Mouse (Mus musculus) brown adipose tissue, adult 24 weeks (tissue): Measurements from ENCODE around the gene Mesd. TPM values are rescaled to one million over a fixed set of nuclear protein-coding genes. Genes with fewer than 3 reads are reported as not detected.

Experiments
- H3K27ac ChIP-seq: fragments of 200-500 bp; replicated peaks from 2 replicates; pipeline ENCODE4 v1.5.1; 2012; ENCODE audit warnings: low read depth, mild to moderate bottlenecking, low read length
- H3K4me1 ChIP-seq: fragments of 200-500 bp; 2 replicates; pipeline ENCODE4 v1.6.1; 2012; ENCODE audit warnings: low read length, mixed read lengths; ENCODE audit not compliant: control insufficient read depth, insufficient read depth, insufficient read length
- H3K4me3 ChIP-seq: fragments of 200-500 bp; 2 replicates; pipeline ENCODE4 v1.5.1; 2012; ENCODE audit warnings: low read depth, mild to moderate bottlenecking, low read length, moderate library complexity; ENCODE audit not compliant: insufficient read depth
- polyA plus RNA-seq: library from polyadenylated mRNA; stranded (reverse); fragments of >200 nt; gene quantifications from 2 replicates; pipeline ENCODE4 v1.2.4, GENCODE M21; 2012; ENCODE audit not compliant: missing spikeins, insufficient read depth, insufficient read length

Mesd gene
- polyA plus RNA-seq, 1 experiment = 33.7 TPM

DNA sequence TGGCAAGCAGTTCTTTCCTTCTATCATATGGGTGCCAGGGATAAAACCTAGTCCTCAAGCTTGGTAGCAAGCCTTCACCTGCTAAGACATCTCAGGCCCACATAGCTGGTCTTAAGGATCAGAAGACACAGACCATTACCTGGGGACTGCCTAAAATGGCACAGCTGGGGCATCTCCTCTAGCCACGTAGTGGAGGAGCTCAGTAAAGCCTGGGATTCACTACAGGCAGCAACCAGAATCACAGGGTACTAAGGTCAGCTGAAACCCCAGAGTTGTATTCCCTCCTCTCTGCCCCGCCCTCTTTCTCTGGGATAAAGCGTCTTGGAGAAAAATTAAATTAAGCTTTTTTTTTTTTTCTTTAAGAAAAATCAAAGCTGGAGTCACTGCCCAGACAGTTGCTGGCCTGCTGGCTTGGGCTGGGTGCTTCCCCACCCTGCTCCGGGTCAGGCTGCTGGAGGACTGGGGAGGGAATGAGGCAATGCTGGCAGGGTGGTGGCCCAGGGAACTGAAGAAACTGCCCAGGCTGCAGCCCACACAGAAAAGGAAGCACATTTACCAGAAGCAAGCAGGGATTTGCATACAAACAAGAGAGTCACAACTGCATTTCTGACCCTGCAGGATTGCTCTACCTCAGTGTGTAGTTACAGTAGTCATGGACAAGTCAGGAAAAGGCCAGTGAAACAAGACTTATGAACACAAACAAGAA is 24.7 kb upstream of the Mesd start:
- no peak overlapping the region for H3K4me3 ChIP-seq
- peaks cover 8% of the 10 kb centered on the region for H3K4me1 ChIP-seq
- H3K27ac ChIP-seq = no peak overlapping the region

DNA sequence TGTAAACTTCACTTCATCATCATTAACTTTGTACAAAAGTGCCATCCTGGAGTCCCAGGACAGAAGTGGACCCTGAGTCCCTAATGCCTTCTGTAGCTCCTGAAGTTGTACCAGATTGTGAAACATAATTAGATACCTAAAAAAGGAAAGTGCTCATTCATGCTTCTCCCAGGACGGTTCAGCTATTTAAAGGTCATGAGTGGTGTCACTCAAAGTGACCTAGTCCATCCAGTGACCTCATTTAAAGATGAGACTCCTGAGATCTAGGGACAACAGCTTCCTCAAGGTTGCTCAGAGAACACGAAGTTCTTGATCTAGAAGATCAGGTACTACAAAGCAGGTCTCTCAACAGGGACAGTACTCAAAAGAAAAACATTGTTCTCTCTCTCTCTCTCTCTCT is 20.7 kb upstream of the Mesd start:
- H3K4me3 ChIP-seq = no peak overlapping the region
- peaks cover 4% of the 10 kb centered on the region for H3K4me1 ChIP-seq
- no peak overlapping the region for H3K27ac ChIP-seq

DNA sequence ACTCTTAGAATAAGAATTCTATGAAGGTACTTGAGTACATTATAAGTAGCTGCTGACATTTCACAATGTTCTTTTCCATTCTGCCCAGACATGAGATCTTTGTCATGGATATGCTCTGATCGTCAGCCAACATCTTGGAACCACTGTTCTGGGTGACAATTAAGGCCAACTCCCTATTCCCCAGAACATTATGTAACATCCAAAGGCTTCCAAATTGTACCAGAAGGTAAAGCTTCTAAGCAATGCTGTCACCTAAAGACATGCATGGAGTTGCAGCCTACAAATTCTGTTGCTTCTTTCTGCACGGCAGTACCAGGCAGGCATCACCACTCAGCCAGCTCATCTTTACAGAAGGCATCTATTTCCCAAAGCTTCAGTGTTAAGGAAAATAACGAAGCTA is 16.1 kb upstream of the Mesd start:
- Histone ChIP-seq H3K27ac (no peak overlapping the region), H3K4me1 (peaks cover 14% of the 10 kb centered on the region), H3K4me3 (no peak overlapping the region)

DNA sequence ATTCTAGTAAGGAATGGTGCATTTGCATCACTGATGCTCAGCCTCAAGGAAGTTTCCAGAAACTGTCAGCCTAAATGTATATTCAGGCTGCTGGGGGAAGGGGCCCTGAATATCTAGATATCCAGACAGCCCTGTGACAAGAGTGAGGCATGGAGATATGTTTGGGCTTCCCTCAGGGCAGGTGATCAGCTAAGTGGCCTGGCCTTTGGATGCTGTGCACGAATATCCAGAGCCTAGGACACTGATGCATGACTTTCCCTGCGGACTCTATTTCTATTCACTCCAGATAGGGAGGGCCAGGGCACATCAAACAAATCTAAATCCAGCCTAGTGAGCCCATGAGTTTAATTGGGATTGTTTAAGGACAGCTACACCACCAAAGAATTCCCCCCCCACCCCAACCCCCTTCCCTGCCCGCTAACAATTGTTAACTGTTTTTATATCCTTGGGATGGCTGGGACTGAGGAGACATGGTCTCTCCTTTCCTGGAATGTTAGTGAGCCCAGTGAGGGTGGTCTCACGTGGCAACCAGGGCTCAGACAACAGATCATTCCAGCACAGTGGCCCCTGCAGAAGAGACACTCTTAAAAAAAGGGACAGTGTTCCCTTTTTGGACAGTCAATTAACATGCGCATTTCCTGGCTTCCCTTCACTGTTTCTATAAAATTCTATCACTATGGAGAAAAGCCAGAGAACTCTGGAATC is 14.3 kb upstream of the Mesd start:
- Histone ChIP-seq H3K4me3 (no peak overlapping the region), H3K4me1 (peaks cover 22% of the 10 kb centered on the region), H3K27ac (no peak overlapping the region)

DNA sequence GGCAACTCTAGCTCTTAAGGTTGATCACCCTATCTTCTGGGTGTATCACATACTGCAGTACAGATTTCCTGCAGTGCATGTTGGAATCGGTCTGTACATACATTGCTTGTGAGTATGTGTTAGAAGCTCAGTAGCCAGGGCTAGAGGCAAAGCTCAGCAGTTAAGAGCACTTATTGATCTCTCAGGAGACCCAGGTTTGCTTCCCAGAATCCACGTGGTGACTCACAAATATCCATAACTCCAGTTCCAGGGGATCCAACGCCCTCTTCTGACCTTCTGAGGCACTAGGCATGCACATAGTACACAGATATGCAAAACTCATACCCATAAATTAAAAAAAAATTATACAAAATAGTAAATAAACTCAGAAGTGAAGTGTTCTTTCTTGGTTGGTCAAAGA is 7.2 kb upstream of the Mesd start:
- Histone ChIP-seq H3K27ac (0 out of 2 replicates have a peak overlapping the region, but pooled peaks have one; percentile 8), H3K4me1 (peaks cover 34% of the 10 kb centered on the region), H3K4me3 (no peak overlapping the region)

DNA sequence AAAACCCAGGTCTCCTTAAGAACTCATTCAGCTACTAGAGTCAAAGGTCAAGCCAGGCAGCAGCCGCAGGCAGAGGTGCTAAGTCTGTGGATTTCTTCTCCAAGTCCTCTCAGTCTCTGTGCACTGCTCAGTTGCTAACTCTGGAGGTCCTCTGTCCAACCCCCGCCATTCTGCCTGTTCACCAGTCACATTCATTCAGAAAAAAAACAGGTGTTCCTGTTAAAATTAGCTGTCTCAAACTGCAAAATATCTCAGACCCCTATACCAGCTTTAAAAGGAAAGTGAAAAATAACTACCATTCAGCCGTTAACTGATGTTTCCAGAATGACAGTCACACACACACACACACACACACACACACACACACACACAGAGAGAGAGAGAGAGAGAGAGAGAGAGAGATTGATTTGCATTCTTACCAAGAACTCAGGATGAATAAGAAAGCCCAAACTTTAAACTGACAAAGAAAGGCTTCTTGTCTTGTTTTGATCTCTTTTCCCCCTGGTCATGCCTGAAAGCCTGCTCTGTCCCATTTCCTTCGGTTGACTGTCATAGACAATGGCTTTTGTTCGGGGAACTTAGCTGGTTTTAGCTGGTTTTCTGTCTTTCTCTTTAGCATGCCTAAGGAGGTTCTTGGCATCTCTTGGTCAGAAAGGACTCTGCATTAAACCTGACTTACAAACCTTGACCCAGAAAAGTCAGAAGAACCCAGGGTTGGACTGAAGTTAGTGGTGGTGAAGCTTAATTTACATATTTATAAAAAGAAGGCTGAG is 5.4 kb upstream of the Mesd start:
- Histone ChIP-seq H3K27ac (peak overlapping the region; percentile 75), H3K4me1 (peaks cover 27% of the 10 kb centered on the region), H3K4me3 (peak overlapping the region; percentile 17; the same call in 1 of the 2 replicates)

DNA sequence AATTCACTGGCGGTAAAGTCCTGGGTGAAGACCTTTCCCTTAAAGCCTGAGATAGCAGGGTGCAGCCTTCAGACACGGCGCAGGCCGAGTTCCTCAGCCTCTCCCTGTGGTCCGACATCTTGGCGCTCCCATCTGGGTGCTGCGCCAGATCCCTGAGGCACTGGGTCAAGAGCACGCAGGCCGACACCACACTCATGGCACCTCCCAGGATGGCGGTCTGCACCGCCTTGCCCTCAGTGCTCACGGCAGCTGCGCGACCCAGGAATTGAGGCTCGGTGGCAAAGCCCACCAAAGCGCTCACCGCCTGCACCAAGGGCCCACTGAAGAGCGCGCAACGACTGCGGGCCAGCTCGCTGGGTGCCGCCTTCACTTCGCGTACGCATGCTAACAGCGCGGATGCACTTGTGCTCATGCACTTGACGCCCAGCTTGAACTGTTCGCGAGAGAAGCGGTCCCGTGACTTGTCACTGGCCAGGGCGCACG is 2.1 kb upstream of the Mesd start:
- H3K27ac ChIP-seq = peak overlapping the region; percentile 78
- peaks cover 26% of the 10 kb centered on the region for H3K4me1 ChIP-seq
- H3K4me3 ChIP-seq = peak overlapping the region; percentile 90

DNA sequence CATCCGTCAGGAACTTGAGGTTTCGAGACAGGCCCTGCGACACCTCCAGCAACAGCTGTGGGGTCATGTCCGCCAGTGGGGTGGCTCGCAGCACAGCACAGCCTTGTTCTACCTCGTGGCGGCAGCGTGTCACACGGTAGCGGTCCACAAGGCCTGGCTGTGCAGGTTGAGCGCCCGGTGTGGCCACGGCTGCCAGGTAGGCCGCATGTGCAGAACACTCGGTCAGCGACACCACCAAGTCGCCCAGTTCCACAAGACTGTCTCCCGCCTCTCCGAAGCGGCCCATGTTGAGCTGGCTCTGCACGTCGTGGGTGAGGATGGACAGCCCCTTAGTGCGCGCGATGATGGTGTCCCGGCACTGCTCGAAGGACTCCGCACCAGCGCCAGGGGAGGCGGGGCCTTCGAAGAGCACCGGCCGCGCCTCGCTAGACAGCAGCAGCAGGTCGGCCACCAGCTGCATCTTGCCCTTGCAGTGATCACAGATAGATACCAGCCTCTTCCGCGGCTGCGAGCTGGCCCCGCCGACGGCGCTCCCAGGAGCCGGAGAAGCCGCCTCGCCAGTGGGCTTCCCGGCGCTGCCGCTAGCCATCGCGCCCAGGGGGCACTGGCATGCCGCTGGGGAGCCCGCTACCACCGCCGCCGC is 1.5 kb upstream of the Mesd start:
- Histone ChIP-seq H3K4me1 (peaks cover 24% of the 10 kb centered on the region), H3K27ac (peak overlapping the region; percentile 78), H3K4me3 (peak overlapping the region; percentile 90)

DNA sequence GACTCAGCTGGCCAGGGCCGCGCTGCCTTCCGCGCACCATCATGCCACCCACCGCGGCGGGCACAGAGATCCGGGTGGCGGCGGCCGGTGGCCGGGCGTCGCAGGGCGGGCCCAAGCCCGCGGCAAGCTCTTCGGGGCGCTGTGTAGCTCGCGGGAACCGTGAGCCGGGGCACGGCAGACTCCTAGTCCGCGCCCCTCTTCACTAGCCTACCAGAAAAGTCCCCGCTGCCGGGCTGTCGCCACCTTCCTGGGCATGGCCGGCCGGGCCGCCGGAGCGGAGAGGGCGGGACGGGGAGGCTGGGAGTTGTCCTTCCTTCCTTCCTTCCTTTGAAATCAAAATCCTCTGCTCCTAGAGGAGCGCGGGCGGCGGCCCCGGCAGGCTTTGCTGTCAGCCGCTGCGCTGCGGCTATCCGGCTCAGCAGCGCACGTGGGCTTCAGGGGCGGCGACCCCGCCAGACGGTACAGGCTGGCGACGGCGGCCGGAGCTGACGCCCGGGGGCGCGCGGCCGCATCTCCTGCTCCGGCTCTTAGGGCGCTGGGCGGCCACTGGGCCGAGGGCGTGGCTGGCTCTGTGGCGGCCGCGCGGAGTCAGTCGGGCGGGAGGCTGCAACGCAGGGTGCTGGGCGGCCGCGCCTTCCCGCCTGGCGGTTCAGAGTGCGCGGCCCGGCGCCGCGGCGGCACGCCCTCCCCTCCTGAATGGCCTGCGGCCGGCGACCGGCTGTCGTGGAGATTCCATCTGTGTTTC is 818 bp upstream of the Mesd start:
- H3K27ac ChIP-seq = peak overlapping the region; percentile 78
- peaks cover 18% of the 10 kb centered on the region for H3K4me1 ChIP-seq
- H3K4me3 ChIP-seq = peak overlapping the region; percentile 90

DNA sequence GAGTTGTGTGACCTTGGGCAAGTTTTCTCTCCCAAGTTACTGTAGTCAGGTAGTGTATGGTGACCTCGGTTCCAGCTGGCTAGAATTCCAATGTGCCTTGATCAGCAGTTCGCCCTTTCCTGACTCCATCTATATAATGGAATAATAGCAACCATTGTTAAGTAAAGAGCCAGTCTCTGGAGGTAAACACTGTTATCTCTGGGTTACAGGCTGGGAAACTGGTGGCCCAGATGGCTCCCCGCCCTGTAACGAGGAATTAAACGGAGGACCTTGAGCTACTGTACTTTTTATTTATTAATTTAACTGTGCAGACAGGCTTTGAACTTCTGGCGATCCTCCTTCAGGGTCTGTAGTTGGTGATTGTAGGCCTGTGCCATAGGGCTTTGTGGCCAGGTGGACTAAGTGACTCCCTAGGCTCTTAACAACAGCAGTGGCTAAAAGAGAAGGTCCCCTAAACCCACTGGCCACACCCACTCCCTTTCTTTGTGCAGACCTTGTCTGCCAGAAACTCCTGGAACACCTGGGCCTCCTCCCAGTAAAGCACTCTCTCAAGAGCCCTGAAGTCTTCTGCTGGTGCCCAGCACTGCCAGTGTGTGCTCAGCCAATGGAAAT is 761 bp downstream of the Mesd start:
- Histone ChIP-seq H3K27ac (peak overlapping the region; percentile 78), H3K4me1 (peaks cover 13% of the 10 kb centered on the region), H3K4me3 (peak overlapping the region; percentile 90)

DNA sequence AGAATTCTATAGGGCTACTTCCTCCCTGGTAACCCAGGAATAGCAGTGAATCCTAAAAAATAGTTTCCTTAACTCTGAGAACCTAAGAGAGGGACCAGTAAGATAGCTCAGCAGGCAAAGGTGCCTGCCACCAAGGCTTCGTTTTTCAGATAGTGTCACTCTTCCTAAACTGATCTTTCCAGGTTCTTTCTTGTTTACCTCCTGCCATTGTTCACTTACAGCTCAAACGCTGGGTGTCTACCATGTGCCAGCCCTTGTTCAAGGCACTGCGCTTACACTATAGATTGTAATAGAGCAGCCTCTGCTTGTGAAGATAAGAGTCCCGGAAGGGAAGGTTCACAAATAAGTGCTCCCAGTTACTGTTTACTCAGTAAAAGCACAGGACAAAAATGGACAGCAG is 1.6 kb downstream of the Mesd start:
- no peak overlapping the region for H3K4me3 ChIP-seq
- H3K27ac ChIP-seq = no peak overlapping the region
- peaks cover 13% of the 10 kb centered on the region for H3K4me1 ChIP-seq

DNA sequence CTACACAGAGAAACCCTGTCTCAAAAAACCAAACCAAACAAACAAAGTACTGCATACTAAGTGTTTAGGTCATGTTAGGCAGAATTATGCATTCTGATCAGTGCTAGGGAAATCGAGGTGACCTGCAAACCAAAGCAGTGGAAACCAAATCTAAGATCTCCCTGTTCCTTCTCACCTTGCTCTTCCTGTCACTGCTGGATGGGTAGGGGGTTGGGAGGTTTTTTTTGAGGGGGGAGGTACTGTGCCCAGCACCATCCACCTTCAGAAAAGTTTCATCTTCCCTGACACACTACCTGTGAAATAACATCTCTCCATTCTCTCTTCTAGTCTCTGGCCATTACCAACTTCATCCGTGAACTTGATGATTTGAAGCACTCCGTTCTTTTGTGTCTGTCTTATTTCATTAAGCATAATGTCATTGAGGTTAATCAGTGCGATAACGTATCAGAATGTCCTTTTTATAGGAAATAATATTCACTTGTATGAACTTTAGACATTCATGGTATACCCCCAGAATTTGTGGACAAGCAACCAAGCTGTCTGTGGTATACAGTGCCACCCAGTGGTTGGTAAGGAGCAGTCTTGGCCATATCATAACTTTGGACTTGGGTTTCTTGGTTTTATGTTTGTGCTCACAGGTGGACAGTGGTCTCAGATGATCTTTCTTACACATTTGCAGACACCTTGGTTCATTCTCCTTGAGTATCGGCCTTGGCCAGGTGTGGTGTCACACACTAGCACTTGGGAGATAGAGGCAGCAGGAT is 2.3 kb downstream of the Mesd start:
- Histone ChIP-seq H3K4me3 (no peak overlapping the region), H3K4me1 (peaks cover 13% of the 10 kb centered on the region), H3K27ac (no peak overlapping the region)

DNA sequence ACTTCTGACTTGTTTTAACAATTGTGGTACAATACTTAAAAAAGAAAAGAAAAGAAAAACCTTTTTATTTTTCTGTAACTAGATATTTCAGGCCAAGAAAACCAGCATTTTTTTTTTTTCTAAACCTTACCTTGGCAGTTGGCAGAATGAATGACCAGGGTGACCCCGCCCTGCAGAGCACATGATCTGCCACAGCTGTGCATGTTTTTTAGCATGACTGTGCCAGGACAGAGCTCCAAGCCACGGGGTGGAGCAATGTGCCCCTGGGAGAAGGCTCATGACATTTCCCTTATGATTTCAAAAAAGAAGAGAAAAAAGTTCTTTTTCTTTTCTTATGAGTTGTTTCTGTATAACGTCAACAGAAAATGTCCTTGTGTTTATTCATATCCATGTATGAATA is 5.1 kb downstream of the Mesd start:
- no peak overlapping the region for H3K27ac ChIP-seq
- no peak overlapping the region for H3K4me3 ChIP-seq
- H3K4me1 ChIP-seq = peaks cover 5% of the 10 kb centered on the region
